Mouse (Mus musculus): ENCODE data around the gene Gadd45gip1.

The Gadd45gip1 gene

GRCm38 (mm10) chr8:84856864-84857441 is 25.6 kb downstream of the Gadd45gip1 start, which contains the start of gene Farsa:
Gene Farsa (plus strand): TSS chr8:84856989.
- DNase-seq = peak; percentile 96

DNA sequence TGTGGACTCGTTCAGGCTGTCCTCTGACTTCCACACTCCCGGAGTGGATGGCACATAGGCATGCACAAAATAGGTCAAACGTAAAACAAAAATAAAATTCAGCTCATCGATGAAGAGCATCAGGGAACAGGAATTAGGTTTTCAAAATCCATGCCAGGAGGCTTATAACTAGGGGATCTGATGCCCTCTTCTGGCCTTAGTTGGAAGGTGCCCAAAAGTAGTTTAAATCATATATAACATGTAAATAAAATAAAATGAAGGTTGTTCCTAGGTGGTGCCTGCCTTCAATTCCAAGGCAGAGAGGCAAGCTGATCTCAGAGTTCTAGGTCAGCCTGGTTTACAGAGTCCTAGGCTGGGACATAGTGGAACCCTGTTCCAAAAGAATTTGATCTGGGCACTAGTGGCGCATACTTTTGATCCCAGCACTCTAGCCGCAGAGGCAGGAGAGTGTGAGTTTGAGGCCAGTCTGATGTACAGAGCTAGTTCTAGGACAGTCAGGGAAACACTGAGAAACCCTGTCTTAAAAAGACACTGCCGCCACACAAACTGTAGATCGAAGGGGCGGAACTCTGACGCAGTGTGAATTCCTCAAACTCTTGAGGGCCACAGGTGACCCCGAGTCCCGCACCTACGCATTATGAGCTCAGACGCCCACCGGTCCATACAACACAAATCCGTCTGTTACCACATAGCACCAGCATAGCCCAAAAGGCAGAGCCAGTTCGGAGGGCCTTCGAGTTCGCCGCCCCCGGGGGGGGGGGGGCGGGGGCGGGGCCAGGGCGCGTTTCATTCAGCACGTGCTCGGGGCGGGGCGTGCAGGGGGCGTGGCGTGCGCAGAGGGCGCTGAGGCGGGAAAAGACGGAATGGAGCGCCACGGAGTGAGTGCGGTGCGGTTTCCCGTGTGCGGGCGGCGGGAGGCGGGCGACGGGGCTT is 40.3 kb downstream of the Gadd45gip1 start, which contains the start of gene Syce2:
Gene Syce2, plus strand, starts transcription at position 736 of the 933 bp plus-strand sequence.
- peak; percentile 92 for DNase-seq

- peak; percentile 63 for DNase-seq
Measured at GRCm38 (mm10) chr8:84872309-84872965, 41.1 kb downstream of the Gadd45gip1 start.

DNA sequence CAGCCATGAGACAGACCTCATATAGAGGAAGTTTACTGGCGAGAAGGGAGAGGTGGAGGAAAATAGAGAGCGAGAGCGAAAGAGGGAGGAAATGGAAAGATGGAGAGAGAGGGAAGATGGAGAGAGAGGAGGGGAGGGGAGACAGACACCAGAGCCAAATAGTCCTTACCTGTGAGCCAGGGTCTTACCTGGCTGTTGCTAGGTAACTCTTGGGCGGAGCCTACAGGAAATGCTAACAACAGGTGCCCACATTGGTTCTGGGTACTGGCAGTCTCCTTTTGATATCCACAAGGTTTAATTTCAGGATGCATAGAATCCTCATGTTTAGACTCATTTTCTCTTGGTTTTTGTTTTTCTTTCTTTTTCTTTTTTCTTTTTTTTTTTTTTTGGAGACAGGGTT is 41.7 kb downstream of the Gadd45gip1 start:
- no peak for DNase-seq

DNA sequence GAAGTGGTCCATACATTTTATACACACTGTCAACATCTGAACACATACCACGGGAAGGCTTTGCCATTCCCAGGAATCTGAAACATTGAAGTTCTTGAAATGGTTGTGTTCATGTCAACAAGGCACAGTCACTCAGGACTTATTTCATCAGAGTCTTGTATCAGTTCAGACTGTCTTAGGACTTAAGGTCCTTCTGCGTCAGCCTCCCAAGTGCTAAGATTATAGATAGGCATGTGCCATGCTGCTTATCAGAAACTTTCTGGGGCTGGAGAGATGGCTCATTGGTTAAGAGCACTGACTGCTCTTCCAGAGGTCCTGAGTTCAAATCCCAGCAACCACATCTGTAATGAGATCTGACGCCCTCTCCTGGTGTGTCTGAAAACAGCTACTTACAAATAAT is 43.0 kb downstream of the Gadd45gip1 start:
- no peak for DNase-seq

- no peak for DNase-seq
Measured at GRCm38 (mm10) chr8:84877297-84878035, 46.1 kb downstream of the Gadd45gip1 start.

DNA sequence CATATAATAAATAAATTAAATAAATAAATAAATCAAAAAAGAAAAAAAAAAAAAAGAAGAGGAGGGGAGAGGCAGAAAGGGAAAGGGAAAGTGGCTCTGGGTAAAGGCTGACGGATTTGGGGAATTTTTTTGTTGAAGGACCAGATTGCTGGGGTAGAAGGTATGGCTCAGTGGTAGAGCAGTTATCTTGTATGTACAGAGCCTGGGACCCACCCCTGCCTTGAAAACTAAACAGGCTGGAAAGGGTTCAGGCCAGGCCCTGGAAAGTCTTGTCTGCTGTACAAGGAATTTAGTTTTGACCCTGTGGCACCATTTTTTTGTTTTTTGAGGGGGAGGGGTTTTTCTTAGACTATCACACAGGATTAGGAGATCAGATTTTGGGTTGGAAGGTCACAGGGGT is 47.6 kb downstream of the Gadd45gip1 start:
- no peak for DNase-seq

GRCm38 (mm10) chr8:84884728-84885127 is 53.4 kb downstream of the Gadd45gip1 start:
- no peak for DNase-seq

All from kidney, postnatal 10 days (tissue).